Mouse (Mus musculus) induced T-regulatory cell, adult 2 months (primary cell): ENCODE data around the gene Ifnb1.
A peak's percentile ranks its signal among the peaks of the same experiment; 100 is the strongest.
"Not testable (repeated sequence)": the region's sequence is repeated elsewhere in the genome, so short reads cannot be mapped to it uniquely, and the experiment has no call there.

Experiments
- DNase-seq: peaks from one replicate; pipeline ENCODE4 v3.0.0-alpha.2; 2012; ENCODE audit warnings: low read depth

The Ifnb1 gene

GRCm38 (mm10) chr4:88522674-88523073 is at the start of gene Ifnb1:
Ifnb1 (minus strand) TSS chr4:88522774.
- no peak for DNase-seq

DNA sequence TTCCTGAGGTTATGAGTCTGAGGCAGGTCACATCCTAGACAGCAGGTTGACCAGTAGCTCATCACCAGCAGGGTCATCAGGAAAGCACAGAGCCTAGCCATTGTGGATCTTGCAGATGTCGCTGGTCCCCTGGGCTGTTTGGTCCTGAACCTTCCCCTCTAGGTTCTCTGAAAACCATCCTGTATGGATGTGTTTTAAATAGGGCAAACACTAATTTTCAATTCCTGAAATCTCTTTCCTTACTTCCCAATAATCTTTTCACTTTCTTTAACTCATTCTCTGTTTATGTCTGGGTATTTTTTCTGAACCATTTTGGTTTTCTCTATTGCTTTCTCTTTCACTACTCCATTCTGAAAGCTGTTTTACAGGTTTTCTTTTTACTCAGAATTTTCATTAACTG is 49.1 kb upstream of the Ifnb1 start, which contains the start of gene Ifna14:
Gene Ifna14 (minus strand): TSS at position 101 of the 400 bp plus-strand sequence.
- no peak for DNase-seq

DNA sequence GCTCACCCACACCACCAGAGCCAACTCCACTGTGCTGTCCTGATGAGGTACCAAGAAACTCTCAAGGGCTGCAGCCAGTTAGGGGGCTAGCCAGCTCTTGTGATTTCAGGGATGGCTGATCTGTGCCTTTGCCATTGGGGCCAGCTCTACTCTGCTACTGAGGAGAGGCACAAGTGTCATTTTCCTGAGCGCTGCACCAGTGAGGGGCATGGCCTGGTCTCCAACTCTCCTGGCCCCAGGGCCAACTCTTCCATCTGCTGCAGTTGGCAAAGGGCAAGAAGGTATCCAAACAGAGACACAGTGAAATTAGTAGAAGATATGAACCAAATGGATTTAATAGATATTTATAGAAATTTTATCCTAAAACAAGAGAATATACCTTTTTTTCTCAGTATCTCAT is 39.2 kb upstream of the Ifnb1 start:
- DNase-seq = no peak

DNA sequence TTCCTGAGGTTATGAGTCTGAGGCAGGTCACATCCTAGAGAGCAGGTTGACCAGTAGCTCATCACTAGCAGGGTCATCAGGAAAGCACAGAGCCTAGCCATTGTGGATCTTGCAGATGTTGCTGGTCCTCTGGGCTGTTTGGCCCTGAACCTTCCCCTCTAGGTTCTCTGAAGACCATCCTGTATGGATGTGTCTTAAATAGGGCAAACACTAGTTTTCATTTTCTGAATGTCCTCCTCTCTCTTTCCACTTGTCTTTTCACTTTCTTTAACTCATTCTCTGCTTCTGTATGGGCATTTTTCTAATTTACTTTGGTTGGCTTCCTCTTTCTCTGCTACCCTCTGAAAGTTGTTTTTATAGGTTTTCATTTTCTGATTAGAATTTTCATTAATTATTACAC is 35.6 kb upstream of the Ifnb1 start, which contains the start of gene Ifna15:
Gene Ifna15 (minus strand): TSS at position 101 of the 400 bp plus-strand sequence.
- DNase-seq = not testable (repeated sequence)

DNA sequence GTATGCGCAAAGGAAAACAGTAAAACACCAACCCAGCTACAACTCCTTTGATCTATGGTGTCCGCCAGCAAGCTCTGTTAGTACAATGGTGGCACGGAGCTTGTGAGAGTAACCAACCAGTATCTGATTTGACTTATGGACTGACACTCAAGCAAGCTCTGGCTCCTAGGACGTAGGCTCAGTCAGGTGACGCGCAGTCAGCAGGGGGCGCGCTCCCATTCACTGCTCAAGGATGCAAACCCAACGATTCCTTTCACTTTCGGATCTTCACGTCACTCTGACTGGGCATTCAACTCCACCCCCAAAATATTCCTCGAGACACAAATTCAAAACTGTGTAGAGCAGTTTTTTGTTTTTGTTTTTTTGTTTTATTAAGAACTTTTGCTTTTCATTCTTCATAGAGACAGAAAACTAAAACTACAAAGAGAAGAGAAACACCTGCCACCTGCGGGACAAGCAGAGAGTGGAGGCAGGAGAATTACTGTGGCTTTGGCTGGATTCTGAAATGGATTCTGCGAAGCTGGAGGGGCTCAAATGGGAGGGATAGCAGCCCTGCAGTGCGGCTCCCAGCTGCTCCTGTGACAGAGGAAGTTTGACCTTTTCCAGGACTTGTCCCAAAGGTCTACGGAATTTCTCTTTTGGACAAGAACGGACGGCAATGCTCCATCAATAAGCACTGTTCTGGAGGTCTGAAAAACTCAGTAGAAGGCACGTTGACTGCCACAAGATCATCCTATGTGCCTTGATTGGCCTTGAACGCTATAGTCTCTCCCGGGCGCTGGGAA is 27.8 kb upstream of the Ifnb1 start:
- DNase-seq = peak; percentile 96

DNA sequence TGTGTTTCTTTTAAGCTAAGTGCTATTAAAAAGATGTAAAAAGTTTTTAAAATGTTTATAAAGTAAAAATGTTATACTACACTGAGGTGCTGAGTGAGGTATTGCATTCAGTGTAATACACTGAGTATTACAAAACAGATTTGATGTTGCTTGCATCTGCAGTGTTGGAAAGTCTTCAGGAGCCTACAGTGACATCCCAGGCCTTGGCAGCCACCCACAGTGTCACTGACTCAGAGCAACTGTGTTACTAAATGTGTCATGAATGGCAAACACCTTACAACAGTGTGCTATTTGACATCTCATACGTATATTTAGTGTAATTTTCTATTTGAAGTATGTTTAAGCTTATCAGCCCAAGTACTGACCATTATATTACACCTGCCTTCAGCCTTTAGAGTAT is 25.4 kb upstream of the Ifnb1 start:
- DNase-seq = no peak

- peak; percentile 84 for DNase-seq
Observed at GRCm38 (mm10) chr4:88543649-88544234, 21.2 kb upstream of the Ifnb1 start.

DNA sequence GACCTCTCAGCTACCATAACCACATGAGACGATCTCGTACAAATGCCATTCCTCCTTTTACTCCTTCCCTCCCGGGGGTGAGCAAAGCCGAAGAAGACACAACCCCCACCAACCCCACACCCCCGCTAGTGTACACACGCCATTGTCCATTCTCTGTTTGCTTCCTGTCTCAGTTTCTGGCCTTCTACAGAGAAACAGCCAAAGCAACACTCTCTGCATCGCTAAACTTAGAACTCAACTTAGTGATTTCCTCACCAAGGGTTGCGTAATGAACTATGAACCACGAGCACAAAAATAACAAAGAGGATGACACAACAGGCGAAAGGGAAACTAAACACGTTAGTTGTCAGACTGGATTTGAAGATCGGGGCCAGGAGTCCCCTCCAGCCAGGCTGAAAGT is 14.8 kb upstream of the Ifnb1 start:
- DNase-seq = peak; percentile 41

- no peak for DNase-seq
Observed at GRCm38 (mm10) chr4:88536640-88537039, 14.1 kb upstream of the Ifnb1 start.

- no peak for DNase-seq
Observed at GRCm38 (mm10) chr4:88535742-88536141, 13.2 kb upstream of the Ifnb1 start.

DNA sequence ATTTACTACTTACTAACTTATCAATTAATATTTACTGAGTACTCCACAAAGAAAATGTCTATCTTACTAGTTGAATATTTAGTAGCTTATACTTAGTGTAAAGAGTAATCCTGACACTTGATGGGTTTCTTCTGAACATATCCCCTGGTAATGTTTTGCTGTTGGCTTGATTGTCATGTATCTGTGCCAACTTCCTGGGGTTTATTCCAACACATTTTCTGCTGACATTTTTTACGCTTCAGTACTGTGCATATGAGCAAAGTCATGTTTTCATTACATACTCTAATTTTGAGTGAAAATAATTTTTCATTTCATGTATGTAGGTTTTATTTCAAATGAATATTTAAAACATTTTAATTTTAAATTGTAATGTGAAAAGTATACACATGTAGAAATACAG is 12.3 kb upstream of the Ifnb1 start:
- DNase-seq = no peak

- no peak for DNase-seq
Observed at GRCm38 (mm10) chr4:88533499-88533898, 10.9 kb upstream of the Ifnb1 start.

GRCm38 (mm10) chr4:88530892-88531291 is 8.3 kb upstream of the Ifnb1 start:
- DNase-seq = no peak

GRCm38 (mm10) chr4:88530271-88530670 is 7.7 kb upstream of the Ifnb1 start:
- DNase-seq = no peak

DNA sequence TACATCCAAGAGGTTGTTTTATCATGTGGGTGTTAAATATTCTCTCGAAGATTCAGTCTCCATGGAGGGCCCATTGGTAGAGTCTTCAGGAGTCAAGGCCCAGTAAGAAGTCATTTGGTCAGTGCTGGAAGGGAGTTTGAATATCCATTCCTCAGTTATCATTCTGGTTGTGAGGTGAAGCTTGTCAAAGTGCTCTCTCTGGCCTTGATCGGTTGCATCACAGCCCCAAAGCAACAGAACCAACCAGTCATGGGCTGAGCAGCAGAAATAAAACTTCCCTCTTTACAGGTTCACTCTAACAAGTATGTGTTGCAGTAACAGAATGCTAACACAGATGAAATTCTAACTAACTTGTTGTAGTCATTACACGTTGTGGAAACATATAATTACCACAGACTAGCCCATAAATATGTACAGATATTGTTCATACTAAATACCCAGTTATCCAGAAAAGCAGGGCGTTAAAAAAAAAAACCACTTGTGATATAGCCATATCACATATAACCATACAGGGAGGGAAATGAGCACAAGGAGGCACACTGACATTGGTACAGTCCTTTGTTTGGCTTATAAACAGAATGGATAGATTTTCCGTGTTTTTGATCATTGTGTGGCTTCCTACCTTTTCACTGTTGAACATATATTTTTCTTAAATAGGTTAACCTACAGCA is 3.9 kb upstream of the Ifnb1 start:
- DNase-seq = no peak

DNA sequence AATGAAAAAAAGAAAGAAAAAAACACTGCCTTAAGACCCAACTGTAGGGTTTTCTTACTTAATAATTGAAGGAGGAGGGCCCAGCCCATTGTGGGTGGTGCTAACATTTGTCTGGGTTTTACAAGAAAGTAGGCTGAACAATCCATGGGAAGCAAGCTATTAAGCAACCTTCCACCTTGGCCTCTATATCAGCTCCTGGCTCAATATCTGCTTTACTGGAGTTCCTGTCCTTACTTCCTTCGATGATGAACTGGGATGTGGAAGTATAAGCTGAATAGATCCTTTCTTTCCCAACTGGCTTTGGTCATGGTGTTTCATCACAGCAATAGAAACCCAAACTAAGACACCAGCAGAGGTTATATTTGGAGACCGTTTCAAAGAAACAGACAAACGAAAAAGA is 2.8 kb upstream of the Ifnb1 start:
- no peak for DNase-seq

GRCm38 (mm10) chr4:88523241-88523640 is 667 bp upstream of the Ifnb1 start:
- no peak for DNase-seq

GRCm38 (mm10) chr4:88517957-88518356 is 4.6 kb downstream of the Ifnb1 start:
- no peak for DNase-seq

GRCm38 (mm10) chr4:88515711-88516211 is 6.8 kb downstream of the Ifnb1 start:
- DNase-seq = no peak

GRCm38 (mm10) chr4:88515250-88515649 is 7.3 kb downstream of the Ifnb1 start:
- no peak for DNase-seq

- DNase-seq = peak; percentile 47
Observed at GRCm38 (mm10) chr4:88514403-88514802, 8.2 kb downstream of the Ifnb1 start.

DNA sequence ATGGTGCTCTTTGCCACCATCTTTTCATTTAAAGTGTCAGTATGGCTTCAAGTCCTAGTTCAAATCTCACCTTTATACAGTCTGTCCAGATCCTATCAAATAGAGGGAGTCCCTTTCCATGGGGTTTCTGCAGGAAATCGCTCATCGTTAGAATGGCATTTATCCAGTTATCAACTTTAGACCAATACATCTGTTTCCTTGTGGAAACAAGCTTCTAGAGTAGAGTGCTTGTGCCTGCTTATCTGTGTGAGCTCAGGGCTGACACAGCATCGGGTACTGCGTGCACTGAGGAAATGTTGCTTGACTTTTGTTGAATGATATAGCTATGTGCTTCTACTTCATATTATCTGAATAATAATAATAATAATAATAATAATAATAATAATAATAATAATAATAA is 8.8 kb downstream of the Ifnb1 start:
- no peak for DNase-seq

DNA sequence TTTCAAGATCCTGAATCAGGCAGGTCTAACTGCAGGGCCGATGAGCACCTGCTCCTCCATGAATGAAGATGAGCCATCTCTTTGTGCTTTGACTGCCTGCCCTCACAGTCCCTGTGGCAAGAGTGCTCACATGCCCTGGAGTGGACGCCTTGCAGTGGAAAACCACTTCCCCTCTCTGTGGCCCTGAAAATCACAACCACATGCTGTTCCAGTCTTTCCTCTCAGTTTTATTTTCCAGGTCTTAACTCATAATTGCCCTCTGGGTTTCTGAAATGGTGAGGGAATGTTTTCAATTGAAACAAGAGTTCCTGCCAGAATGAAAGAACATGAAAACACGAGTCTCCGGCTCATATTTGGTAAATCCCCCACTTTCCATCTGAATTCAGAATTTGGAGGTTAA is 18.8 kb downstream of the Ifnb1 start:
- no peak for DNase-seq
